Mouse (Mus musculus) forelimb bud, embryonic 11.5 days (tissue): Measurements from ENCODE around the gene Ppp1r16b.

Experiments used
- DNase-seq: peaks from one replicate; pipeline ENCODE4 v3.0.0-alpha.2; 2012; ENCODE audit warnings: low read depth, low spot score

Ppp1r16b gene

DNA sequence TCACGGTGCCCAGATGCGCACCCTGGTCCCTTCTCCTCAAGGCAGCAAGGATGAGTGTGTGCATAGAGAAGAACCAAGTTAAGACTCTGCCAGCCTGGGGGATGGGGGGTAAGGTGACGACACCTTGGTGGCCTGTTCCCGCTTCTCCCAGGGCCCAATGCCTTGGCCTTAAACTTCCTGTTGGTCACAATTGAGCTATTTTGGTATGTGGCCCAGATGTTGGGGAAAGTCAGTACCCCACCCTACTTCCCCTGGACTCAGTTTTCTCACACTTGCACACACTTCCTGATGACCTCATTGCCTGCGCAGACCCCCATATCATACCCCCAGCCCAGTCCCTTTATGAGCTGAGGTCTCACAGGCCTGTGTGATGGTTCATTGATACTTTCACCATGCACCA is 23.9 kb downstream of the Ppp1r16b start:
- DNase-seq, result no peak

- no peak for DNase-seq
These were observed 24.4 kb downstream of the Ppp1r16b start for GRCm38 (mm10) chr2:158689640-158690039.

- no peak for DNase-seq
These were observed 24.9 kb downstream of the Ppp1r16b start for GRCm38 (mm10) chr2:158690116-158690515.

GRCm38 (mm10) chr2:158692191-158692590 is 27.0 kb downstream of the Ppp1r16b start:
- DNase-seq, result no peak

- no peak for DNase-seq
These were observed 30.6 kb downstream of the Ppp1r16b start for GRCm38 (mm10) chr2:158695811-158696210.

DNA sequence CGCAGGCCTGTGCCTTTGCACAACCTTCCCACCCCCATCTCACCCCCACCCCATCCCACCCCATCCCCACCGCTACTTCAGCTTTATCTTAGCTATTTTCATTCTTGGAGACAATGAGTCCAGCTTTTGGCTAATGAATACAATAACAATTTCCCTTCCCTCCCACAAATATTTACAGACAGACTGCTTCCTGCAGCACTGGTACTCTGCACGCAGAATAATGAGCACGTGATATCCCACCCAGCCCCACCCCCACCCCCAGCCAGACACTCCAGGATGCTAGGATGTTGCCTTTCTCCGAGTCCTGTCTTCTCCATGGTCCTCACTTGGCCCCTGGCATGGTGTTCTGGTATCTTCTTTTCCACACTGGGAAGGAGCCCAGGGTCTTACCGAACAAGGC is 31.3 kb downstream of the Ppp1r16b start:
- DNase-seq, result no peak

DNA sequence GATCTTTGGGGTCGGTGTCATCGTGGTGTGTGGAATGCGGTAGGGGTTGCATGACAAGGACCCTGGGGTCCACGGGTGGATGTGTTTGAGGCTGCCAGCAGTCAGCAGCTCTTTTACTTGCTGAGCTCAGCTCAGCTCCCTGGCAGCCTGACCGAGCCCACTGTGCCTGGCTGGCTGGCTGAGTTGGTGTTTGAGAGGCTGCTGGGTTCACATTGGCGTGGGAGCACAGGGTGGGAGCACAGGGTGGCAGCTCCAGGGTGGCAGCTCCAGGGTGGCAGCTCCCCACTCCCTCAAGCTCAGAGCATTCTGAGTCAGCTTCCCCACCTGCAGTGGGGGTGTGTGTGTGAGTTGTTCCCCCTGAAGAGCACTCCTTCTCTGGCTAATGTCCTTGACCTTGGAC is 34.7 kb downstream of the Ppp1r16b start:
- DNase-seq, result no peak

DNA sequence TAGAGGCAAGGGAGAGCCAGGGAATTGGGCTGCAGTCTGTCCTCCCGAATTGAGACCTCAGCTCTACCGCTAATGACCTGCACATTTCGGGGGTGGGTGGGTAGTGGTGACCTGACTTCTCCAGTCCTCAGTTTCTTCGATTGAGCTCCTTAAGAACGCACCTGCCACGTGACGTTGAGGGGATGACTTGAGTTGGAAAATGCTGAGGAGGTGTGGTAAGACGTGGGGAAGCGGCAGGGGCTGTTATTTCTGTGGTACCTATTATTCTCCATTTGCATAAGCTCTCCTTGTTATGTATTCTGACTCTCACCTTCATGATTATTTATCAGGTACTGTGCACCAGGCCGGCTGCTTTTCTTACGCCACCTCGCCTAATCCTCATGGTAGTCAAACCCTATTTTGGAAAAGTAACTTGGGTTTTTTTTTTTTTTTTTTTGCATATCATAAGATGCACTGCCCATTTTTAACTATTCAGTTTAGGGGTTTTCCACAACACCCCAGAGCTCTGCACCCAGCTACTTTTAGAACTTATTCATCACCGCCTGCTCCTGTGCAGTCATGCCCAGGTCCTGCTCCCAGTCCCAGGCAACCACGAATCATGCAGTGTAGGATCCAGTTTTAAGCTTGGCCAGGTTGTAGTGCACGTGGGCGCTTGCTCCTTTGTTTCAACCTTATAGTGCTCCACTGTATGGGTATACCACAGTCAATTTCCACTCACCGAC is 35.5 kb downstream of the Ppp1r16b start:
- no peak for DNase-seq

GRCm38 (mm10) chr2:158701505-158701904 is 36.3 kb downstream of the Ppp1r16b start:
- no peak for DNase-seq

DNA sequence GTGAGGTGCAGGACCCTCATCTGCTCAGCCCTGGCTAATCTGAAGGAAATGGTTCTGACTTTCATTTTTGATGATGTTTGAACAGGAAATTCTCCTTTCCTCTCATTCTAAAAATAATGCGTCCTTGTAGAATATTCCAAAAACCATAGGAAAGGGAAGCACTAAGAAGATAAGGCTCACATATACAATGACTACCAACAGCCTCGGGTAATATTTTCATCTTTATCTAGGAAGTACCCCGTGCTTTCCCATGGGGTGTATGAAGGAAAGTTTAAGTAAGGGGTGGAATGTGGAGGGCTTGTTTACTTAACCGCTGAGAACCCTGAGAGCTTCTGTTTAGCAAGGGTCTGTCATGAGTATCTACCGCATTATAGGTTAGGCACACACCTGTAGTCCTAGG is 37.0 kb downstream of the Ppp1r16b start:
- DNase-seq, result no peak

- no peak for DNase-seq
These were observed 39.5 kb downstream of the Ppp1r16b start for GRCm38 (mm10) chr2:158704720-158705119.

DNA sequence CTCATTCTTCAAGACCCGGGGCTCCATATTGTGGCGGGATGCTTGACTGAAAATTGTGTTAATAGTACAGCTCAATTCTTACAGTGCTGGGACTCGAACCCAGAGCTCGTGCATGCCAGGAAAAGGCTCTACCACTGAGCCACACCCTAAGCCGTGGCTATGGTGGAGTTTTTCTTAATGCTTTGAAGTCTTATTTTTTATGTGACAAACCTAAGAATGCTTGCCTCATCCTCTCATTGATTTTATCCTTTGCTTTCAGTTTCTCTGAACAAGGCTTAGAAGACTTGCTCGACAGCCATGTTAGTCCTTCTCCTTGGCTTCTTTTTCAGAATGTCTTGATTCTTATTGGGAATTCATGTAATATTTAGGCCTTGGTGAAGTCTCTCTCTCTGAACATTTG is 40.3 kb downstream of the Ppp1r16b start:
- no peak for DNase-seq

DNA sequence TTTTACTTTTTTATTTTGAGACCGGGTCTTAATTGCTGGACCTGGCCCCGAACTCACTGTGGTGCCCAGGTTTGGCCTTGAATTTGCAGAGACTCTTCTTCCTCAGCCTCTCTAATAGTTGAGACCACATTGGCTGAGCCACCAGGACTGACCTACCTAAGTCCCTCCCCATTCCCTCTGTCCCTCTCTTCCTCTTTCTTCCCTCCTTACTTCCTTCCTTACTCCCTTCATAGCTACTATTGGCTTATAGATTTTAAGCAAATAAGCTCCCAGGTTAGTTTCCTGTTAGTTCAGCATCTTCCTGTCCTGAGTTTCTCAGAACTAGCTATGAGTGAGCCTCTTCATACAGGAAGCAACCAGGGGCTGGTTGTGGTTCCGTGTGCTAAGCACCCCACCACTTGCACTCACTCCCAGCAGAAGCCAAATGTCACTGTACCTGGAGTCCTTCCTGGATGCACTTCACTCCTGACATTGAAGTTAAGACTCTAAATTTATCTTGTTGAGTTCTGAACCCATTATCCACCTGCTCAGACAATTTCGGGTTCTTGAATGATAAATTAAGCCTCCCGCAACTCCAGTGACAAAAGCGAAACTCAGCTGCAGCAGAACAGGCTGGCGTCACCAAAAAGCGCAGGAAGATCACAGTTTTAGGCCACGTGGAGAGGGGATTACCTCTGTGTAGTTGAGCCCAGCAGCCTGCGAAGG is 41.7 kb downstream of the Ppp1r16b start:
- DNase-seq, result no peak

DNA sequence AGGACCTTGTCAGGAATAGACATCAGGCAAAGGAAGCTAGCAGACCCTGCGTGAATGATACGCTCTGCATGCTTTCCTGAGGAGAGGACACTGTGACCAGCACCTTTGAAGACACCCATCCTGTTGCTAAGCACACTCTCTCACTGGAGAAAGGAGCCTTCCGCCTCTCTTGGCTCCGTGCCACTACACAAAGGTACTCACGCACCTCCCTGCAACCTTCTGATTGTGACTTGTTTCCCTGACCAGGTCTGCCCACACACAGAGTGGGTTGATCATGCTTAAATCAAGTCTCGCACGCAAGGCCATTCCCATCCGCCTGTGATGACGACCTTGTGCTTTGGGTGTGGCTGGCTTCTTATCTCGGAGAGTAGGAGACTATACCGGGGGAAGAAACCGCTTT is 42.9 kb downstream of the Ppp1r16b start:
- no peak for DNase-seq

DNA sequence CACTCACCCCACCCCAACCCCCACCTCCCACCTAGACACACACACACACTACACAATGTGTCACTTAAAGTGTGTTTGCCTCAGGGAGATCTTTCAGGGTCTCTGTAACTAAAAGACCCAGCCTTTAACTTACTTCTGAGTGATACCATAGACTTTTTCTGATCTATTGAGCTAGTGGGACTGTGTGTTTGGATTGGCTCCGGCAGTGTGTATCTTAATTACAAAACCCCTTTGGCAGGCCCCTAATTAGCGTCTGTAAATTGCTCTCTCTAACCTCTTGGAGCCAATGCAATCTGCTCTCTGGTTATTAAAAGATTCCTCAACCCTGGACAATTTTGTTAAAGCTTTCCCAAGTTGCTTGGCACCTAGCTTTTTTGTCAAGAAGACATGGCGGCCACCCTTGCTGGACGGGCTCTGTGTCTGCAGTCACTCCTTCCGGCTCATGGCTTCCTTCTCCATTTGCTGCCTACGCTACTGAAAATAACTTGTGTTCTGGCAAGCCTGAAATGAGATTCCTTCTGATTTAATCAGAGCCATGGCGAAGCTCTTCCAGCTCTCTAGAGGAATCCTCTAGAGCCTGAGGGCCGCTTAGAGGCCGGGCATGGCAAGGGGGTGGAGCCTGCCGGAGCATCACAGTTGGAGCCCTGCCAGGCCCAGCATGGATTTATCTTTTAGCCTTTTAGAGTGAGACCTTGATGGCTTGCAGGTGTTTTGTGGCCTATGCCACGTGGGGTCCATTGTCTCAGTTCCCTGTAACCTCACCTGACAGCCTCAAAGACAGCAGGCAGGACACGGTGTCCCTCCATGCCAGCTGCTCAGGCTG is 46.9 kb downstream of the Ppp1r16b start:
- peak; percentile 5 for DNase-seq

GRCm38 (mm10) chr2:158714826-158715225 is 49.6 kb downstream of the Ppp1r16b start:
- no peak for DNase-seq

- DNase-seq, result no peak
These were observed 50.9 kb downstream of the Ppp1r16b start for GRCm38 (mm10) chr2:158716066-158716465.

- no peak for DNase-seq
These were observed 52.6 kb downstream of the Ppp1r16b start for GRCm38 (mm10) chr2:158717551-158718418.

GRCm38 (mm10) chr2:158718816-158719549 is 53.8 kb downstream of the Ppp1r16b start:
- no peak for DNase-seq

DNA sequence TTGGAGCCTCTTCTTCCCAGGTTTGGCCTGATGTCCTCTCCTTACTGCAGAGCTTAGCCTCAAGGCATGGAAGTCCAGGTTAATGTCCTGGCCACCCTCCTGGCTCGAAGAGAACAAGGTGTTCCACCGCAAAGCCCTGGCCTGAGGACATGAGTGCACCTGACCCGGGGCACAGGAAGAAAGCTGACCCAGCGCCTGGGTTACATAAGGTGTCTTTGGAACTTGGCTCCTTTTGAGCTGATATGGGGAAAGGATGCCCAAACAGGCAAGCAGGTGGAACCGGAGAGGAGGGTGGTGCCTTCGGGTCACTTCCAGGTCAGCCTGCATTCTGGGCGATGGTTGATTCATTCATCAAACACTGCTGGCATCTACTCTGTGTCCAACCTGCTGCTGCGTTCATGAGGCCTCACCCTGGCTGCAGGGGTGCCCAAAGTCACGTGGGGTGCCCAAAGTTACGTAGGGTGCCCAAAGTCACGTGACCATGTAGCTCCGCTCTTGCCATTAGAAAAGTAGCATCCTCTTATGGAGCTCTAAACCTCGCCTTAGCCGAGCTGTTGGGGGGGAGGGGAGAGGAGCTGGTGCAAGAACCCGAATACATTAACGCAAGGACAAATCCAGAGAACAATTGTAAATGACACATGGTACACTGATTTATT is 55.6 kb downstream of the Ppp1r16b start:
- no peak for DNase-seq
